Mouse (Mus musculus) embryonic fibroblast, embryonic 13.5 days (primary cell): ENCODE results near the gene Gba.

Source experiments
- CTCF ChIP-seq: IDR thresholded peaks from 2 replicates; pipeline ENCODE4 v1.5.1; 2011; ENCODE audit warnings: mild to moderate bottlenecking, control low read depth, low read length, moderate library complexity, borderline replicate concordance; ENCODE audit not compliant: insufficient read depth
- POLR2A ChIP-seq: IDR thresholded peaks from 2 replicates; pipeline ENCODE4 v1.6.1; 2011; ENCODE audit warnings: low read depth, mild to moderate bottlenecking, control low read depth, low read length, moderate library complexity

DNA sequence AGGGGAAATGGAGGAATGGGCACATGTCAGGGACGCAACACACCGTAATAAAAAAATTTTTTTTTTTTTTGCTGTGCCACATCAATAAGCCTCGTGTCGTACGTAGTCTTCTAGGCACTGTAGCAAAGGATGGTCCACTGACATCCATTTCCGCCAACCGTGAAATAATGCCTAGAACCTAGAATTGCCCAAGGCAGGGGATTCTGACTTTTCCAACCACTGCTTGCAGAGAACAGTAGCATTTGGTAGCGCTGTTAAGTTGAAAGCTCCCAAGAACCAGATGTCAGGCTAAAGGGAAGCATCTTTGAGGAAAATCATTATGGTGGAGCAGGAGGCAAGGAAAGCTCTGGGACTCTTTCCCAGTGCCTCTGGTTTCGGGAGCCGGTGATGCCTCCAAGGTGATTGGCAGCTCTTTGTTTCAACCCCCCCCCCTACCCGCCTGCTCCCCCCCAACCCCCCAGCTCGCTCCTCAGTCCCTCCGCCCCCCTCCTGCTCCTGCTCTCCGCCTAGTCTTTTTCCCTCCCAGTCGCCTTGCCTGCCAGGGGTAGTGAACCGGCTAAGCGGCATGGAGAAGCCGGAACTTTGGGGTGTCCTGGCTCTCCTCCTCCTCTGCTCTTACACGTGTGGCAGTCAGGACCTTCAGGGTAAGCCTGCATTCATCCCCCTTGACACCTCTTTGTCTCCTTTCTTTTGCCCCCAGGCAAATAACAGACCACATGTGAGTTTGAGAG lies 12.1 kb downstream of the Gba start, which contains the start of gene Thbs3:
- TF ChIP-seq CTCF (no peak), POLR2A (peak; percentile 64; the same call in 1 of the 2 replicates)
